Mouse (Mus musculus) neutrophil, adult 65 days (primary cell): ENCODE data around the gene Mindy1. TPM values are rescaled to one million over a fixed set of nuclear protein-coding genes. Genes with fewer than 3 reads are reported as not detected.

Experiments used
- total RNA-seq: library from RNA; stranded (reverse); gene quantifications from 2 replicates; pipeline ENCODE4 v1.2.4, GENCODE M21; 2023

The Mindy1 gene
- total RNA-seq = 188 and 238 TPM in 2 replicates

GRCm38 (mm10) chr3:95281216-95282126 is at the start of gene Mindy1, which contains the start of gene Prune1:
TSS of gene Mindy1 (plus strand) at chr3:95281345.
TSS of gene Prune1 (minus strand) at chr3:95282076.

GRCm38 (mm10) chr3:95241498-95241897 is 39.6 kb upstream of the Mindy1 start, which contains the start of gene Gm128:
TSS of gene Gm128 (minus strand) at chr3:95241598.

GRCm38 (mm10) chr3:95250783-95251424 is 30.2 kb upstream of the Mindy1 start, which contains the start of gene Bnipl:
TSS of gene Bnipl (minus strand) at chr3:95251193.

GRCm38 (mm10) chr3:95307100-95307499 is 26.0 kb downstream of the Mindy1 start, which contains the start of gene Anxa9:
TSS of gene Anxa9 (minus strand) at chr3:95307176.

GRCm38 (mm10) chr3:95314486-95315093 is 33.4 kb downstream of the Mindy1 start, which contains the start of gene Cers2:
TSS of gene Cers2 (plus strand) at chr3:95314791.

Other genes starting within 250 kb of the Mindy1 start
- gene Psmd4, start 238.7 kb upstream of the Mindy1 start, total RNA-seq = 83.0 and 92.4 TPM in 2 replicates
- gene Pip5k1a, start 174.4 kb upstream of the Mindy1 start, total RNA-seq = 29.0 and 43.7 TPM in 2 replicates
- 25.3 and 27.4 TPM in 2 replicates for gene Vps72, start 170.3 kb upstream of the Mindy1 start, total RNA-seq
- gene Tmod4, start 156.9 kb upstream of the Mindy1 start, total RNA-seq = 0.82 and 2.2 TPM in 2 replicates
- 42.2 and 43.7 TPM in 2 replicates for gene Scnm1, start 147.3 kb upstream of the Mindy1 start, total RNA-seq
- gene Lysmd1, start 147.3 kb upstream of the Mindy1 start, total RNA-seq = 1.7 and 3.5 TPM in 2 replicates
- 75.9 and 91.0 TPM in 2 replicates for gene Tnfaip8l2, start 139.0 kb upstream of the Mindy1 start, total RNA-seq
- 1.2 and 1.7 TPM in 2 replicates for gene Sema6c, start 120.9 kb upstream of the Mindy1 start, total RNA-seq
- gene Gabpb2, start 63.4 kb upstream of the Mindy1 start, total RNA-seq = 35.0 and 43.7 TPM in 2 replicates
- gene Cdc42se1, start 52.6 kb upstream of the Mindy1 start, total RNA-seq = 256 and 259 TPM in 2 replicates
- 1.3 and 2.7 TPM in 2 replicates for gene Mllt11, start 49.2 kb upstream of the Mindy1 start, total RNA-seq
- gene Gm128, start 39.7 kb upstream of the Mindy1 start, total RNA-seq = 0.27 and 0.38 TPM in 2 replicates
- not detected in 2 replicates for gene Bnipl, start 30.2 kb upstream of the Mindy1 start, total RNA-seq
- 31.3 and 33.0 TPM in 2 replicates for gene Prune1, start 731 bp downstream of the Mindy1 start, total RNA-seq
- gene Anxa9, start 25.8 kb downstream of the Mindy1 start, total RNA-seq = 1.5 and 1.7 TPM in 2 replicates
- gene Cers2, start 33.4 kb downstream of the Mindy1 start, total RNA-seq = 135 and 163 TPM in 2 replicates
- 15.1 and 20.1 TPM in 2 replicates for gene Setdb1, start 75.9 kb downstream of the Mindy1 start, total RNA-seq
- gene 4930558C23Rik, start 121.5 kb downstream of the Mindy1 start, total RNA-seq = not detected in 2 replicates
- gene Arnt, start 153.0 kb downstream of the Mindy1 start, total RNA-seq = 61.9 and 86.8 TPM in 2 replicates
- 0.41 and 1.2 TPM in 2 replicates for gene Ctsk, start 217.9 kb downstream of the Mindy1 start, total RNA-seq
- 118 and 145 TPM in 2 replicates for gene Ctss, start 245.4 kb downstream of the Mindy1 start, total RNA-seq